Mouse (Mus musculus) forebrain, embryonic 13.5 days (tissue): Measurements from ENCODE around the gene Spin2-ps6. TPM values are rescaled to one million over a fixed set of nuclear protein-coding genes. Genes with fewer than 3 reads are reported as not detected.
"Not testable (repeated sequence)": the region's sequence is repeated elsewhere in the genome, so short reads cannot be mapped to it uniquely, and the experiment has no call there.

Experiments used
- ATAC-seq: fragments of 200-750 bp; cut with Nextera tagmentation; 2 replicates; pipeline ENCODE4 v1.8.0; 2017
- H3K27ac ChIP-seq: fragments of 300-500 bp; sonication (generic); 2 replicates; pipeline ENCODE4 v1.5.1; 2015; ENCODE audit warnings: inconsistent platforms, mild to moderate bottlenecking, moderate library complexity
- H3K27me3 ChIP-seq: fragments of 300-500 bp; sonication (generic); 2 replicates; pipeline ENCODE4 v1.6.1; 2015; ENCODE audit warnings: mild to moderate bottlenecking, inconsistent platforms
- H3K36me3 ChIP-seq: fragments of 300-500 bp; sonication (generic); 2 replicates; pipeline ENCODE4 v1.6.1; 2015; ENCODE audit warnings: mild to moderate bottlenecking, inconsistent platforms; ENCODE audit not compliant: poor library complexity, severe bottlenecking
- H3K4me1 ChIP-seq: fragments of 300-500 bp; sonication (generic); 2 replicates; pipeline ENCODE4 v1.6.1; 2015; ENCODE audit warnings: inconsistent platforms
- H3K4me2 ChIP-seq: fragments of 300-500 bp; sonication (generic); 2 replicates; pipeline ENCODE4 v1.6.1; 2015; ENCODE audit warnings: inconsistent platforms, mild to moderate bottlenecking, moderate library complexity
- H3K4me3 ChIP-seq: fragments of 300-500 bp; sonication (generic); 2 replicates; pipeline ENCODE4 v1.5.1; 2015; ENCODE audit warnings: mild to moderate bottlenecking, inconsistent platforms
- H3K9ac ChIP-seq: fragments of 300-500 bp; sonication (generic); 2 replicates; pipeline ENCODE4 v1.6.1; 2015; ENCODE audit warnings: mild to moderate bottlenecking, inconsistent platforms
- H3K9me3 ChIP-seq: fragments of 300-500 bp; sonication (generic); replicated peaks from 2 replicates; pipeline ENCODE4 v1.6.1; 2016; ENCODE audit warnings: inconsistent platforms
- WGBS: fragments of 180-500 bp; shearing (Covaris S2); methylation state at CpG from one replicate; pipeline ENCODE4 v1.1.7; 2015; 5-methylcytosine and 5-hydroxymethylcytosine counted together
- polyA plus RNA-seq: library from polyadenylated mRNA; unstranded; fragments of >200 nt; fragmentation: Nextera tagmentation; extraction: Ambion mirVana; gene quantifications from 2 replicates; pipeline ENCODE4 v1.2.1, GENCODE M21; 2015

Spin2-ps6 gene
- not detected in 2 replicates for polyA plus RNA-seq

DNA sequence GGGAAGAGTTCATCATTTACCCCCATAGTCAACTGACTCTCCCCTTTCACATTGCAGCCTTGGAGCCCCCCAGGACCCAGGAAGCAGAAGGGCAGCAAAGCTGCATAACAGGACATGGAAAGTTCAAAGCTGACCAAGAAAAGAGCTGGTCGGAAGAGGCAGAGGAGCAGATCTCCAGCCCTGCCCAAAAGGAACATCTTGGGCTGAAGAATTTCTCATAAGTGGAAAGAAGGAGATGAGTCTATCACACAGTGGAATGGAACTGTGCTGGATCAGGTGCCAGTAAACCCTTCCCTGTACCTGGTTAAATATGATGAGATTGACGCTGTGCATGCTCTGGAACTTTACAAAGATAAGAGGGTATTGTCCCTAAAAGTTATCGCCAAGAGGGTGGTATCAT is at the start of gene Spin2-ps6:
Gene Spin2-ps6, plus strand, starts transcription at position 301 of the 400 bp plus-strand sequence.
- not testable (repeated sequence) for H3K4me1 ChIP-seq, H3K4me3 ChIP-seq, H3K9ac ChIP-seq, H3K36me3 ChIP-seq, ATAC-seq, H3K4me2 ChIP-seq, H3K9me3 ChIP-seq, H3K27ac ChIP-seq, H3K27me3 ChIP-seq
- WGBS = 86% methylated on average over 1 of the region's 3 CpGs

Other genes starting within 250 kb of the Spin2-ps6 start
- not detected in 2 replicates for gene Btbd35f12, start 78.5 kb downstream of the Spin2-ps6 start, polyA plus RNA-seq